Mouse (Mus musculus) liver, embryonic 14 days (tissue): ENCODE data around the gene Znrf3. TPM values are rescaled to one million over a fixed set of nuclear protein-coding genes. Genes with fewer than 3 reads are reported as not detected.

ENCODE experiments used
- polyA plus RNA-seq: library from polyadenylated mRNA; depleted of rRNA; stranded (reverse); fragments of >200 nt; gene quantifications from 2 replicates; pipeline ENCODE4 v1.2.3, GENCODE M21; 2012; rRNA removed

The Znrf3 gene
- 1.3 and 1.6 TPM in 2 replicates for polyA plus RNA-seq

DNA sequence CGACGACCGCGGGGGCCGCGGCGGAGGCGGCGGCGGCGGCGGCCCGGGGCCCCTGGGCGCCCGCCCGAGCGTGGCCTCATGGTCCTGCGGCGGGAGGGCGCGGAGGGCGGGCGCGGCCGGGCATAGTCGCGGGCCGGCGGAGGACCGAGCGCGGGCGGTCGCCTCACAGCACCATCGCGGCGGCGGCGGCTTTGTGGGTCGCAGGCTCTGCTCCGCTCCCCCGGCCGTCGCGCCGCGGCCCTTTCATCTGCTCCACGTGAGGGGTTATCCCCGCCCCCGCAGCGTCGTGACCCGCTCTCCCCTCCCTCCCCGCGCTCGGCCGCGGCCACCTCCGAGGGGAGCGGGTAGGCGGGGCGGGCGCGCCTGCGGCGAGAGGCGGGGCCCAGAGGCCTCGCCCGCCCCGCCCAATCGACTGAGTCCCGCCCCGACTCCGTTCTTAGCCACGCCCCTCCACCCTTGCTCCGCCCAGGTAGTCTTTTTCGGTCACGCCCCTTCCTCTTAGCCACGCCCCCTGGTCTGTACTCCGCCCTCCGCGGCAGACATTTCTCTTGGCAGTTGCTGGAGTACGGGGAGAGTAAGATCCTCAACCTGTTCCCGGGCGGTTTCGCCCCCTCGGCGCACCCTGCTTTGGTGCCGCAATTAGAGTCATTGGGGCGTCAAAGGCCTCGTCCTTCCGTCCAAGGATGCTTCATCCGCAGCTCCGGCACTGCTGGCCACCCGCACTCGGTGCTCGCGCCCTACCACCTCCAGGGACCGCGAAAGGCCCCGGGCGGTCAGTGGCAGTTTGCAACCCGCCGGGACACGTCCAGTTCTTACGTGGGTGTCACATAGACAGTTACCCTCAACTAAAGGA lies at the start of gene Znrf3:
TSS of gene Znrf3 (minus strand) at position 249 of the 853 bp plus-strand sequence.

GRCm38 (mm10) chr11:5261508-5262392 lies 182.9 kb downstream of the Znrf3 start, which contains the start of gene Kremen1:
TSS of gene Kremen1 (minus strand) at chr11:5261558.

Other genes starting within 250 kb of the Znrf3 start
- gene Kremen1, start 183.3 kb downstream of the Znrf3 start, polyA plus RNA-seq, result 0.85 and 1.00 TPM in 2 replicates
- 34.8 and 34.9 TPM in 2 replicates for gene Xbp1, start 75.8 kb upstream of the Znrf3 start, polyA plus RNA-seq
- 6.6 and 7.5 TPM in 2 replicates for gene Ccdc117, start 97.3 kb upstream of the Znrf3 start, polyA plus RNA-seq
- 0.71 and 0.82 TPM in 2 replicates for gene Ankrd36, start 124.8 kb upstream of the Znrf3 start, polyA plus RNA-seq